Mouse (Mus musculus): ENCODE results near the gene Asb6. TPM values are rescaled to one million over a fixed set of nuclear protein-coding genes. Genes with fewer than 3 reads are reported as not detected.

The Asb6 gene
- total RNA-seq, 1 experiment from 2014 or later = 10.7 TPM

DNA sequence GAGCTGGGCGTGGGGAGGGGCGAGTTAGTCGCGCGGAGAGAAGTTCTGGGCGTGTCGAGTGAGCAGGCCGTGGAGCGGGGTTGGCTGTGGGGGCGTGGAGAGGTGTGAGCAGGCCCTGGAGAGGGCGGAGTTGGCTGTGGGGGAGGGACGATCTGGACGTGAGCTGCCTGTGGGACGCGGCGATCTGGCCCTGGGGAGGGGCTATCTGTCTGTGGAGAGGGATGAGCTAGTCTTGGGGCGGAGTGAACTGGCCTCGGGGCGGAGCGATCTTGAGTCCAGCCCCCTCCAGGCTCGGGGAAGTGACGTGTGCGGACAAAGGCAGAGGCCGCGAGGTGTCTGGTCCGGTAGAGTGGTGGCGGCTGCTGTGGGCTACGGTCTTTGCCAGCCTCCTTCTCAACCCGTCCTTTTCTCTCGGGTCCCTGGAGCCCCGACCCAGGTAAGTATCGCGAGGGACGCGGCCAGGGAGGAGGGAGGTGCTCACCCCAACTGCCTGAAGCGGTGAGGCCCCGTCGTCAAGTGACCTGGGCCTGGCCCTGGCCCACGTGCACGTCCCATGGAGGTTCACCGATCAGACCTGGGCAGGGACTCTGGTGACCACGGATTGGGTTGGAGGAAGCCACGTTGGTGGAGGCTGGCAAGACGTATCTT is 22.4 kb downstream of the Asb6 start, which contains the start of gene Ntmt1:
Gene Ntmt1, plus strand, starts transcription at position 179 of the 648 bp plus-strand sequence.
- peak; percentile 97 to 98 for ATAC-seq (replicated peaks in 1 of 2; ENCODE audit: insufficient read depth in 1 of 2, low FRiP score in 2 of 2, low TSS enrichment in 1 of 2, low read depth in 1 of 2, poor library complexity in 2 of 2, severe bottlenecking in 2 of 2)

- peak in 1 of 2 experiments; percentile 15; a peak in 1 of 4 replicates for ATAC-seq (replicated peaks in 1 of 2; ENCODE audit: insufficient read depth in 1 of 2, low FRiP score in 2 of 2, low TSS enrichment in 1 of 2, low read depth in 1 of 2, poor library complexity in 2 of 2, severe bottlenecking in 2 of 2)
These were observed 22.9 kb downstream of the Asb6 start for GRCm38 (mm10) chr2:30807147-30807647.

GRCm38 (mm10) chr2:30805983-30806382 is 24.1 kb downstream of the Asb6 start:
- no peak for ATAC-seq (replicated peaks in 1 of 2; ENCODE audit: insufficient read depth in 1 of 2, low FRiP score in 2 of 2, low TSS enrichment in 1 of 2, low read depth in 1 of 2, poor library complexity in 2 of 2, severe bottlenecking in 2 of 2)

- no peak for ATAC-seq (replicated peaks in 1 of 2; ENCODE audit: insufficient read depth in 1 of 2, low FRiP score in 2 of 2, low TSS enrichment in 1 of 2, low read depth in 1 of 2, poor library complexity in 2 of 2, severe bottlenecking in 2 of 2)
These were observed 26.5 kb downstream of the Asb6 start, which contains the start of gene 1700001O22Rik for GRCm38 (mm10) chr2:30803604-30804003. TSS of gene 1700001O22Rik (minus strand) at chr2:30803661.

DNA sequence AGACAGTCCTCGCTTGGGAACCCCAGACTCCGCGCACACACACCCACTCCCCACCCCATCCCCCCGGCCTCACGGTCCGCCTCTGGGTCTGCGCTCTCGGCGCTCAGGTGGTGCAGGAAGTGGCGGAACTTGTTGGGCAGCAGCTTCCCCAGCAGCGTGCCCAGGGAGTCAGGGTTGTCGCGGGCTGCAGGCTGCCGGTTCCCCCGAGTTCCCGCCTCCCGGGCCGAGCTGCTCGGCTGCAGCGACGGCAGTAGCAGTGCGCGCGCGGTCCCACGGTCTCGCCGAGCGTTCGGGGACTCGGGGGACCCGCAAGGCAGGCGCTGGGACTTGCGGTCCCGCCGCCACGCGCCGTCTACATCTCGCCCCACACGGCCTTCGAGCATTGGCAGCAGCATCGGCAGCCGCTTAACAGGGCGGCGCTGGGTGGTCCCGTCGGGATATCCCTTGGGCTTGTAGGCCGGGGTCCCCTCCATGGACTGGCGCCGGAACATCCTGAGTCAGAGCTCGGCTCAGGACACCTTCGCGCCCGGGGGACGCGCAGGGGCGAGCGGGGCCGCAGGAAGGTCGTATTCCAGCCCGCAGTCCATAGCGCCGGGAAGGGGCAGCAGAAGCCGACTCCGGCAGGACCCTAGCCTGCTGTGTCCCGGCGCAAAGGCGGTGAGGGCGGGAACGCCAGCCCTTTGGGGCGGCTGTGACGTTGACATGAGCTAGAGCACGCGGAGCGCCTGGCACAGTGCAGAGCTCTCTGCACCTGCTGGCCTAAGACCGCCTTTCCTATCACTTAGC is 28.9 kb downstream of the Asb6 start:
- peak; percentile 50 to 69; a peak in 1 of 4 replicates for ATAC-seq (replicated peaks in 1 of 2; ENCODE audit: insufficient read depth in 1 of 2, low FRiP score in 2 of 2, low TSS enrichment in 1 of 2, low read depth in 1 of 2, poor library complexity in 2 of 2, severe bottlenecking in 2 of 2)

DNA sequence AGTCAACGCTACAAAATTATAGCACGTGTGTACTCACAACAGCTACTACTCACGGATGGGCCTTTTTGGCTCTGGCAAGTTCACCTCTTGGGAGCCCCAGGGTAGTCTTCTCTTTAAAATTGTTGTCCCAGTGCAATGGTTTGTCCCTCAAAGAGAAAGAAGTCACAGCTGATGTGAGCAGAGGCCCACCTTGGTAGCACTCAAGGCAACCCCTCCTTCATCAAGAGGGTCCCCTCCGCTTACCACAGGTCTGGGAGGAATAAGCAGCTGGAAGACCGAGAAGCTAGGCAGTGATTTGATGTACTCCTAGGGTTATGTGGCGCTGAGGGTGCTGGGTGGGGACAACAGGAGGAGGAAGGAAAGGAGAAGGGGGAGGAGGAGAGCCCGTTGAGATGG is 29.5 kb downstream of the Asb6 start:
- ATAC-seq (replicated peaks in 1 of 2; ENCODE audit: insufficient read depth in 1 of 2, low FRiP score in 2 of 2, low TSS enrichment in 1 of 2, low read depth in 1 of 2, poor library complexity in 2 of 2, severe bottlenecking in 2 of 2) = no peak

- ATAC-seq (replicated peaks in 1 of 2; ENCODE audit: insufficient read depth in 1 of 2, low FRiP score in 2 of 2, low TSS enrichment in 1 of 2, low read depth in 1 of 2, poor library complexity in 2 of 2, severe bottlenecking in 2 of 2) = no peak
These were observed 30.7 kb downstream of the Asb6 start for GRCm38 (mm10) chr2:30799456-30799855.

DNA sequence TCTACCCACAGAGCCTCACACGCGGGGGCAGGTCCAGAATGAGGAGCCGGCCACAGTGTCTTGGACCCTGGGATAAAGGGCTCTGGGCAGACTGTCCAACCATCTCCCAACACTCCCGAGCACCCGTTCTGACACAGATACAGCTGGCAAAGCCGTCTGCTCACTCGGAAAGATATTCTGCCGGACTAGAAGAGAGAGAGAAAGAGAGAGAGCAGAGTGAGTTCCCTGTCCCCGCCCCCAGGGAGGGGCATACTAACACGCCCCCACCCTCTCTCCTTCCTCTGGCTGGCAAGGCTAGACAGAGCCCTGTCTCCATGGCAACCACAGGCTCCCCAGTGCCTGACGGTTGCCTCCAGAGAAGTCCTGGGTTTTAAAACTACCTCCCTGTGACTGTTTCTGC is 33.8 kb downstream of the Asb6 start:
- ATAC-seq (replicated peaks in 1 of 2; ENCODE audit: insufficient read depth in 1 of 2, low FRiP score in 2 of 2, low TSS enrichment in 1 of 2, low read depth in 1 of 2, poor library complexity in 2 of 2, severe bottlenecking in 2 of 2) = peak; percentile 66 to 78

DNA sequence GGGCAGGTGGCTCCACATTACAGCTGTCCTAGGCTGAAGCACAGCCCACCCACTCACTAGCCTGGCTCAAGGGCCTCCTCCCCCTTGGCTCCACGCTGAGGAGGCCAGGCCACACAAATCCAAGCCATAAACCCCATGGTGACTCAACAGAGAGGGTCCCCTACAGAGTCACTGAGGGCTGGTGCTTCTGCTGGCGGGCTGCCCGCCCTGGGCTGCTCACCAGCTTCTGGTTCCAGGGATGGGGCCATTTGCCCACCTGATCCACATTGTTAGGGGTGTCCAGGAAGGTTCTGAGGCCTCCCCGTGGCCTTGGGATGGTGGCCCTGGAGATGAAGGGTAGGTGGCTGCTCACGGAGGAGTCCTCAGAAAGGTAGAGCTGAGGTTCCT is 34.3 kb downstream of the Asb6 start:
- ATAC-seq (replicated peaks in 1 of 2; ENCODE audit: insufficient read depth in 1 of 2, low FRiP score in 2 of 2, low TSS enrichment in 1 of 2, low read depth in 1 of 2, poor library complexity in 2 of 2, severe bottlenecking in 2 of 2) = no peak

GRCm38 (mm10) chr2:30795271-30795888 is 34.8 kb downstream of the Asb6 start:
- ATAC-seq (replicated peaks in 1 of 2; ENCODE audit: insufficient read depth in 1 of 2, low FRiP score in 2 of 2, low TSS enrichment in 1 of 2, low read depth in 1 of 2, poor library complexity in 2 of 2, severe bottlenecking in 2 of 2) = no peak

DNA sequence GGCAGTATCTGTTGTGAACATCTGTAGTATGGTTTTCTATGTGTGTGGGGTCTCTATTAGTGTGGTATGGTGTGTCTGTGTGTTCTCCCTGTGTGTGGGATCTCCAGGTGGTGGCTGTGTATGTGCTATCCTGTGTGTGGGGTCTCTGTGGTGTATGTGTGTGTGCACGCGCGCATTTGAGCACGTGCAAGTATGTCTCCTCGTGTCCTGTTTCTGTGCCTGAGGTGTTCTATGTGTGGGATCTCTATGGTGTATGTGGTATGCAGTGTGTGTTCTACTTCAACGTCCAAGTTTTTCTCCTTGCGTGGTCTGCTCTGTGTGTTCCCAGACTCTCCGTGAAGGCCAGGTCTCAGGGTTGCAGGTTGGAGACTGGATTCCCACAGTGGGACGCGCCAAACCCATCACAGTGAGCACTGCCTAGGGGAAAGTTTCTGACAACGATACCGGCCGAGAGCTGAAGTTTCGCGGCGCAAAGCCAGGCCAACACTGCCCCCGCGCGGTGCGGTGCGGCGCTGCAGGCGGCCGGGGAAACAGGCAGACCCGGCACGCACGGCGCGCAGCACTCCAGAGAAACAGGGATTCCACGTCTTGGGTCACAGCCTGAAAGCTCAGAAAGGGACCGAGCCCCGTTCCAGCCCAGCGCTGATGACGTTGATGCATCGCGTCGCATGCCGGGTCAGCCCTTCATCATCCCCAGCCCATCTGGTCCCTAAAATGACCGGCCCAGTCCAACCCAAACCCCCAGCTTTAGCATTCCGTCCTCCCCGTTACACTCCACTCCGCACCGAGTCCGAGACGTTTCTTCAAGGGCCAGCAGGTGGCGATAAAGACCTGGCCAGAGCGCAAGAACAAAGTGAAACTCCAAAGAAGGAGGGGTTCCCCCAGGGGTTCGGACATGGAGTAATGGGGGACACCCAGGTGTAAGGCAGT is 35.7 kb downstream of the Asb6 start:
- ATAC-seq (replicated peaks in 1 of 2; ENCODE audit: insufficient read depth in 1 of 2, low FRiP score in 2 of 2, low TSS enrichment in 1 of 2, low read depth in 1 of 2, poor library complexity in 2 of 2, severe bottlenecking in 2 of 2) = peak; percentile 70 to 79

DNA sequence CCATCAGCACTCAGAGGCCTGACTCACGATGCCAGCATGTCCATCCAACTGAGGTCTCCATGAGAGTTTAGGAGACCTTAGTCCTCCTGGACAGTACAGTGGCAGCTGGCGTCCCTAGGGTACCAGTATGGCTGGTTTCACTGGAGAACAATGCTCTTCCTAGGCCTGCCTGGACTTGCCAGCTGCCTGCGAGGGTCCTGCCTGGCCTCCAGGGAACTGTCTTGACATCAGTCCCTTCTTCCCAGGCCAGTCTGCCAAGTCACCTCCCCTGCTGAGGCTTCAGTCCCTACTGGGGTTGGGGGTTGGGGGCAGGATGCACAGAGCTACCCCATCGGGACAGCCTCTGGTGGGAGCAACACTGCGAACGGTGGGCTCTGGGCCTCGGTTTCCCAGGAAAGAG is 38.1 kb downstream of the Asb6 start:
- ATAC-seq (replicated peaks in 1 of 2; ENCODE audit: insufficient read depth in 1 of 2, low FRiP score in 2 of 2, low TSS enrichment in 1 of 2, low read depth in 1 of 2, poor library complexity in 2 of 2, severe bottlenecking in 2 of 2) = no peak

DNA sequence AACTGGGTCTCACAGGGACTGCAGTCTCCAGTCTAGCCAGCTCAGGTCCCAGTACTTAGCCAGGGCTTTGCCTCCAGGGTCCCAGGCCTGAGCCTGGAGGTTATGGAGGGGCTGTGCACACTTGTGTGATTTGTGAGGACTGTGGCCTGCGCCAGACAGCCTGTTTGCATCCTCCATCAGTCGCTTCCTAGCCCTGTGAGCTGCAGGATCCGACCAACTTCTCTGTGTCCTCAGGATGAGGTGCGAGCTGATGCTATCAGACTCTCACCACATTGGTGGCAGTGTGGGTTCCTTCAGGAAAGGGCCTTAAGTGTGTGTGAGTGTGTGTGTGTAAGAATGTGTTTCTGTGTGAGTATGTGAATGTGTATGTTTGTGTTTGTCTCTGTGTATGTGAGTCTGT is 42.7 kb downstream of the Asb6 start:
- ATAC-seq (replicated peaks in 1 of 2; ENCODE audit: insufficient read depth in 1 of 2, low FRiP score in 2 of 2, low TSS enrichment in 1 of 2, low read depth in 1 of 2, poor library complexity in 2 of 2, severe bottlenecking in 2 of 2) = no peak

GRCm38 (mm10) chr2:30784078-30784994 is 45.8 kb downstream of the Asb6 start:
- ATAC-seq (replicated peaks in 1 of 2; ENCODE audit: insufficient read depth in 1 of 2, low FRiP score in 2 of 2, low TSS enrichment in 1 of 2, low read depth in 1 of 2, poor library complexity in 2 of 2, severe bottlenecking in 2 of 2) = 0 out of 4 replicates have a peak, but pooled peaks of 1 of the 2 experiments have one; percentile 36

DNA sequence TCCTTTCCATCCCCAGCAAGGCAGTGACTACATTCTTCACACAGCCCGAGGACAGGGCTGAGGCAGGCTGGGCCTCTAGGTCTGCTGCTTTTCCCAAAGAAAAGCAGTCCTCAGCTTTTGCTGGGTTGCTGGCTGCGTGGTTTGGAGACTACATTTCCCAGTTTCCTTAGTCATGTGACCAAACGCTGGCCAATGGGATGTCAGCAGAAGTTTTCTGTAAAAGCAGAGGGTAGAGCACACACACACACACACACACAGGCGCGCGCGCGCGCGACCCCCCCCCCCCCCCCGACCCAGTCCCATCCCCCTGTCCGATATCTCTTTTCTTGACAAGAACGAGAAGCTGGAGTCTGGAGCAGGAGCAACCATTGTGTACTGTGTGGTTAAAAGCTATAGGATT is 46.8 kb downstream of the Asb6 start:
- ATAC-seq (replicated peaks in 1 of 2; ENCODE audit: insufficient read depth in 1 of 2, low FRiP score in 2 of 2, low TSS enrichment in 1 of 2, low read depth in 1 of 2, poor library complexity in 2 of 2, severe bottlenecking in 2 of 2) = no peak
